Mouse (Mus musculus) heart, postnatal 0 days (tissue): ENCODE results near the gene Dgkb.

Source experiments
- CTCF ChIP-seq: IDR thresholded peaks from 2 replicates; pipeline ENCODE4 v1.5.1; 2016; ENCODE audit warnings: antibody characterized with exemption, control low read depth, low read depth
- EP300 ChIP-seq: IDR thresholded peaks from 2 replicates; pipeline ENCODE4 v1.6.1; 2016; ENCODE audit warnings: antibody characterized with exemption, low read depth

- TF ChIP-seq CTCF (no peak), EP300 (no peak)
Observed at GRCm38 (mm10) chr12:38328779-38329178, 511.3 kb downstream of the Dgkb start.
